Mouse (Mus musculus) mesoderm, embryonic 11.5 days (tissue): ENCODE results near the gene Ralgapa2.
"Not testable (repeated sequence)": the region's sequence is repeated elsewhere in the genome, so short reads cannot be mapped to it uniquely, and the experiment has no call there.

Source experiments
- DNase-seq: peaks from one replicate; pipeline ENCODE4 v3.0.0-alpha.2; 2012; ENCODE audit warnings: low read depth, low spot score

The Ralgapa2 gene

GRCm38 (mm10) chr2:146498298-146498697 lies 13.8 kb downstream of the Ralgapa2 start:
- DNase-seq = no peak

- no peak for DNase-seq
Observed at GRCm38 (mm10) chr2:146496995-146497394, 15.1 kb downstream of the Ralgapa2 start.

GRCm38 (mm10) chr2:146495781-146496180 lies 16.4 kb downstream of the Ralgapa2 start:
- no peak for DNase-seq

- no peak for DNase-seq
Observed at GRCm38 (mm10) chr2:146493354-146493946, 18.7 kb downstream of the Ralgapa2 start.

GRCm38 (mm10) chr2:146491830-146492610 lies 20.1 kb downstream of the Ralgapa2 start:
- DNase-seq = no peak

DNA sequence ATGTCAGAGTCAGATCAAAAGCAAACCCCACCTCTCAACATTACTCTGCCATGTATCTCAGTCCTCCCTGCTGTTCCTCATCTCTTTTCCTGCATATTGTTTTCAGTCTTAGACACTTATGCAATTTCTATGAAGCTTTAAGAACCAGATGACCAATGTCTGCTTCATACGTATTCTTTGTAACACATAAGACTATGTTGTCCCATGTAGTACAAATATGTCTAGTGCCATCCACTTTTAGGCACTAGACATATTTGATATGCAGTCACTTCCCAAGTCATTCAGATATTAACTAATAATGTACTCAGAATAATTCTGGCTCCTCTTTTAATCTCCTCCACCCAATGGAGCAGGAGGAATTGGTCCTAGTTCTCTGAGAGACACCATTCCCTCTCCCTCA lies 21.2 kb downstream of the Ralgapa2 start:
- DNase-seq = no peak

DNA sequence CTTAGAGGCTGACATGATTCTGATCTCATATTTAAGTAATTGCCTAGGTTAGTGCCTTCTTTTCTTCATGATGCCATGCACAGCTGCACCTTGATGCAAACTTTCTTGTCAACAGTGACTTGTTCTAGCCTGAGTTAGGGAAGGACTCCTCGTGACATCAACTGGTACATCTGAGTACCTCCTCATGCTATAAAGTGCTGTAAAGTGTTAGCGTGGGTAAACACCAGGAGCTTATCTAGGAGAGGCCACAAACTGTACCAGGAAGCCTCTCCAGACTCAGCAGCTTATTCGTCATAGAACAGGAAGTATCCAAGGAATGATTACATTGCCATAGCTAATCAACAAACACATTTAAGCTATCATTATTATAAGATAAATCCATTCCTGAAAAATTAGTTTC lies 23.9 kb downstream of the Ralgapa2 start:
- no peak for DNase-seq

DNA sequence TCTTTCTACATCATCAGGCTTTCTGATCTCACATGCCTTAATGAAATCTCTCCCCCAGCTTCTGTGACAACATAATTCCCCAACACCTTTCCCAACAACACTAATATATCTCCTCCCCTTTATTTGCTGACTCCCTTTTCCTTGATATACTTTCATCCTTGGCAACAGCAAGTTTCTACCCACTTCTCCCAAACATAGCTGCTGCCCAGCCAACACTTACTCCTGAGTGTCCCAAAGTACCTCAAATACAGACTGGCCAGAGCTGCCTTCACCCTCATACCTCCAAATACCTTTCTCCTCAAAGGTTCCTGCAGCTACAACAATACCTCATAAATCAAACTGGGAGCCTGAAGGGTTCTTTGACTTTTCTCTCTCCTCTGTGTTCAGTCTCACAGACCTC lies 29.3 kb downstream of the Ralgapa2 start:
- no peak for DNase-seq

DNA sequence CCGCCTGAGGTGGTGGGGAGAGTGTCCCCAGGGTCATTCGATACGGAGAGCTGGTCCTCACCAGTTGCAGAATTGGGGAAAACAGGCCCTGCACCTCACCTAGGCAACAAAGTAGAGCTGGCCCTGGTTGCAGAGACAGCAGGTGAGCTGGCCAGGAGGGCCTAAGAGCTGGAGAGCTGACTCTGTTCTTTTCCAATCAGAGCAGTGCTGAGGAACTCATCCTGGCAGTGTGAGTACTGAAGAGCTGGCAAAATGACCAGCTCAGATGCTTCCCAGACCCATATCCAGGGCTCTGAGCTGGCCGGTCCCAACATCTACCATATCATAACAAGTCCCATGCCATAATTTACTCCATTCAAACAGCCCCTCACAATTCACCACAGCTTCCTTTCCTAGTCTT lies 34.7 kb downstream of the Ralgapa2 start:
- no peak for DNase-seq

GRCm38 (mm10) chr2:146476428-146476972 lies 35.6 kb downstream of the Ralgapa2 start:
- no peak for DNase-seq

DNA sequence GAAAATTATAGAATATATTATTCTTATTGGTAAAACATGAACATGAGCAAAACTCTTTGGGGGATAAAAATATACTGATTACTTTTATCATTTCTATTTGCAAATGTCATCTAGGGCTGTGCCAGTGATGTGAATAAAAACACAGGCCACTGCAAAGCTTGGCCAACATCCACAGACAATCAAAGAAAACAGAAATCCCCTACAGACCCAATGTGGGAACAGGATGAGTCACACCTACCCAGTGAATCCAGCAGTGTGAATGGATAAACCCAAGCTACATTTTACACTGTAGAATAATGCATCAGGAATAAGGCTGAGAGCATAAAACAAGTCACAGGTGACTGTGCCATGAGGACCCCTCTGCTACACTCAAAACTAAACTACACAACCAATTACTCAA lies 36.1 kb downstream of the Ralgapa2 start:
- no peak for DNase-seq

DNA sequence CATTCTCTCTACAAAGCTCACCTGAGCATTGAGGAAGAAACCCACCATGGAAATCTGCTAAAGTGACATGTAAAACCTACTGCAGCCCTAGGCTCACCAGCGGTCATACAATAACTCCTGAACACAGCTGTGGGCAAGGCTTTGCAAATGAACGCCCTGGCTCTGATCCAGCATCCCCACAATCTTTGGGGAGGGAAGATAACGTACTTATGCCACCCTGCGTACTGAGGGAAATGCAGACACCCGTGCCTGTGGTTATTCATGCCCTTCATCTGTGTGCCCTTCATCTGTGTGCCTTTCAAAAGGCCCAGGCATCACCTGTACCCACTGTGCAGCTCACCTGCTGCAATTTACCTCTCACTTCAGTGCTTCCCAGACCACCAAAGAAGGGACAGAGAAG lies 41.2 kb downstream of the Ralgapa2 start:
- no peak for DNase-seq

GRCm38 (mm10) chr2:146469707-146470420 lies 42.3 kb downstream of the Ralgapa2 start:
- no peak for DNase-seq

DNA sequence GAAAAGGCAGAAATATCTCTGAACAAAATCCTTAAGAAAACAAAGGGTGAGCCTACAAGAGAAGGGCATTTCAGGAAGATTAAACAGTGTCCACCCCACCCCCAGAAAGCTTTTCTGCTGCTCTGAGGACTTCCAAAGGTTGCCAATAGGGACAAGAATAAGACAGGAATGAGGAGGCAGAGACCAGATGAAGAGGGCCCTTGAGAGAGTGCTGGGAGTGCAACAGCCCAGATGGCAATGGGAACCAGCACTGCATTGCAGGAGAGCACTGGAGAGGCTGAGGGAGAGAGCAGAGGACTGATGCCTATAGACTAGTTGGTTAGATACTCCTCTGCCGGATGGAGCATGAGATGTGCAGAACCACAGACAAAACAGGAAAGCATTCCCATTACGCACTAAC lies 43.2 kb downstream of the Ralgapa2 start:
- DNase-seq = no peak

GRCm38 (mm10) chr2:146468016-146468415 lies 44.1 kb downstream of the Ralgapa2 start:
- no peak for DNase-seq

GRCm38 (mm10) chr2:146466811-146467210 lies 45.3 kb downstream of the Ralgapa2 start:
- DNase-seq = not testable (repeated sequence)

GRCm38 (mm10) chr2:146457494-146457893 lies 54.6 kb downstream of the Ralgapa2 start:
- no peak for DNase-seq

GRCm38 (mm10) chr2:146456612-146457011 lies 55.5 kb downstream of the Ralgapa2 start:
- no peak for DNase-seq

DNA sequence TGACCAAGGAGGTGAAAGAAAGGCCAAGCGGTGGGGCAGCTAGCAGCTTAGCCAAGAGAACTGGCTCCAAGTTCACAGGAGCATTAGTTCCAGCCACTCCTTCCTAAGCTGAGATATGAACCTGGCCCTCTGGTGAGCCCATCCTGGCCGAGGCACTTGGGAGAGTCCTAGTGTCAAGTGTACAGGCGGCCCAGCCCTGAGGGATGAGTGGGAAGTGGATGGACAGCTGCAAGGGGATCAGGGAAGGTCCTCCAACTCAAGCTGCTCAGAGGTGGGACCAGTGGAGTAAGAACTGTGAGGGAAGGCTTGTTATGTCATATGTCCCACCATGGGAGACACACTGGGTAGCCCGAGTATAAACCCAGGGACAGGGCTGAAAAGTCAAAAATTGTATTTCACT lies 56.1 kb downstream of the Ralgapa2 start:
- no peak for DNase-seq

DNA sequence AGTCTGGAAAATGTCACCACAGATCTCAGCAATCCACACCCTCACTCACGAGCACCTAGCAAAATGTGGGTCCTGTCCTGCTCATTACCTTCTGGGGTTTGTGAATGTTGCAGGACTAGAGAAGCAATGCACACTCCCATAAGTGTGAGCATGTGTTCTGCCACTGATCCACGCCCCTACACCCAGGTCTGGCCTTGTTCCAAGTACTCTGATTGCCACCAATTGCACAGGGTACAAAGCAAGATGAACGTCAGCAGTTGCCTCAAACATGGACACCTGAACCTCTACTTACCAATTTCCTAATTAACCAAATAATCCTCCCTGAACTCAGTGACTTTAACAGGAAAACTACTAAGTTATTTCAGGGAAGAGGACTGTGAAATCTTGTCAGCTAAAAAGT lies 68.1 kb downstream of the Ralgapa2 start:
- no peak for DNase-seq

GRCm38 (mm10) chr2:146443291-146443875 lies 68.8 kb downstream of the Ralgapa2 start:
- DNase-seq = no peak

GRCm38 (mm10) chr2:146441711-146442110 lies 70.4 kb downstream of the Ralgapa2 start:
- no peak for DNase-seq
